Mouse (Mus musculus) gastrocnemius, adult 2 months (tissue): Measurements from ENCODE around the gene Aldh1a2. TPM values are rescaled to one million over a fixed set of nuclear protein-coding genes. Genes with fewer than 3 reads are reported as not detected.

ENCODE experiments used
- DNase-seq: peaks from one replicate; pipeline ENCODE4 v3.0.0; 2022
- H3K27ac ChIP-seq: fragments of 200-600 bp; 2 replicates; pipeline ENCODE4 v1.8.1; 2022; ENCODE audit warnings: mild to moderate bottlenecking
- H3K4me3 ChIP-seq: fragments of 200-600 bp; 2 replicates; pipeline ENCODE4 v1.8.1; 2022; ENCODE audit warnings: mild to moderate bottlenecking, moderate library complexity
- CTCF ChIP-seq: fragments of 200-600 bp; IDR thresholded peaks from 2 replicates; pipeline ENCODE4 v1.8.1; 2022; ENCODE audit warnings: antibody characterized with exemption, mild to moderate bottlenecking, moderate library complexity
- intact Hi-C: fragments of 180-260 bp; cut with DNase I; formaldehyde crosslinking; loops from one replicate; pipeline ENCODE4 v1.15.1; 2025
- total RNA-seq, 2 experiments: library from RNA; stranded (reverse); gene quantifications; 2 replicates each; pipeline ENCODE4 v1.2.3; 2021

Gene Aldh1a2
- total RNA-seq, 2 experiments from 2014 or later: 2.9 to 3.2 TPM

DNA sequence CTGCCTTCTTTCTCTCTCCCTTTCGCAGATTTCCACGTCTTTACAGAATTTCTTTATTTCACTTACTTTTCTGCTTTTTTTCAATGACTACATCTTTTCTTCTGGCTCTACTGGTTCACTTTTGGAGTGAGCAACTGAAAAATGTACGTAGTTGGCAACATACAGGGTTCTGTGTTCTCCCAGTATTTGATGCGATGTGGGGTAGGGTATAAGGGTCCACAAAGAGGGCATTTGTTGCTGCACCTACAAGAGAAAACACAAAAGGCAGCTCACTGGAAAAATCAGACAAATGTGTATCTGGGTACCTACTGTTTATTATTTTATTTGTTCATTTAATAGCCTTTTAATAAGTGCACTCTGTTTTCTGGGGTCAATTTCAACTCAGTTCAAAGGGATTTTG is 3.6 kb downstream of the Aldh1a2 start:
- DNase-seq: no peak
- TF ChIP-seq CTCF: no peak
- H3K4me3 ChIP-seq: no peak overlapping the region
- H3K27ac ChIP-seq: no peak overlapping the region
- intact Hi-C loops: loop anchor here (10.0 kb wide), 2 partner anchors 226 to 406 kb away; no protein-coding TSS in a partner anchor

DNA sequence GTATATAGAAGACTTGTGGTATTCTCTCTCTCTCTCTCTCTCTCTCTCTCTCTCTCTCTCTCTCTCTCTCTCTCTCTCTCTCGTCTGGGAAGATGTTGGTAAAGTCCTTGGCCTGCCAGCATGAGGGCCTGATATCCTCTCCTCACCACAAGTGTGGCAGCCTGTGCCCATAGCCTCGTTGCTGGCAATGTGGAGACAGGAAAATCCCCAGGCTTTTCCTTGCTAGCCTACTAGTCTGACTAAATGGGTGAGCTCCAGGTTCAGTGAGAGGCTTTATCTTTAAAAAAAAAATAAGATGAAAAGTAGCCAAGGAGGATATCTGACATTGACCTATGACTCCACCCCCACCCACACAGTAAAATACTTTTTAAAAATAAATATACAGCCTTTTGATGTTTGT is 4.8 kb downstream of the Aldh1a2 start:
- DNase-seq: no peak
- Histone ChIP-seq H3K4me3 (no peak overlapping the region), H3K27ac (no peak overlapping the region)
- intact Hi-C loops: no loop called here
- no peak for TF ChIP-seq CTCF

DNA sequence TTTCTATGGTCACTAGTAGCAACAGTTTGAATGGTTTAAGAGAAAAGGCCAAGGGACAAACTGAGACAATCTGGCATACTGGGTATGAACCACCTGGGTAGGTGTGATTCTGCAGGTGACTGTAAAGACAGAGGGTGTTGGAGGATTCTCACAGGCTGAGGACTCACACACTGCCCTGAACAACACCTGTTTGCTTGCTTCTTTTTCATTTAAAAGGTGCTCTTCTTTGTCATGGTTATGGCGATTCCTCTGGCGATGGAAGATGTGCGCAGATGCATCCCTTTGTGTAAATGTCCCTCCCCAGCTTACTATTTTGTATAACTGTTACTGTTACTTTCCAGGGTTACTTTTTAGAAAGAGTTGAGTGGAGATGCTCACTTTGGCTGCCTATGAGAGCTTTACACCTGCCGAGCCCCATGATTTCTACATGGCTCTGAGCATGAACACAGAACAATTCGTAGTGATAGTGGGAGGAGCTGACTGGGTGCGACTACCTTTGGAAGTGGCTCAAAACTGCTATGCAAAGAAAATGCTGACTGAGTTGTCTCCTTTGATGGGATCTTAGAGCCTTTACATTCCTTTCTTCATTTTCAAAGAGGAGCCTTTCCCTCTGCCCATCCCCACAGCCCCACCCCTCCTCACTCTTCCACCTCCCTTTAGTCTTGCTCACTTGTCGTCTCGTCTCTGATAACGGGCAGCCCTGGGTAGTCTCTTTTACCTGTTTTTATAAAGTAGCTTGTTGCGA is 11.8 kb downstream of the Aldh1a2 start:
- no peak for TF ChIP-seq CTCF
- Histone ChIP-seq H3K27ac (no peak overlapping the region), H3K4me3 (no peak overlapping the region)
- no peak for DNase-seq
- intact Hi-C loops: no loop called here

DNA sequence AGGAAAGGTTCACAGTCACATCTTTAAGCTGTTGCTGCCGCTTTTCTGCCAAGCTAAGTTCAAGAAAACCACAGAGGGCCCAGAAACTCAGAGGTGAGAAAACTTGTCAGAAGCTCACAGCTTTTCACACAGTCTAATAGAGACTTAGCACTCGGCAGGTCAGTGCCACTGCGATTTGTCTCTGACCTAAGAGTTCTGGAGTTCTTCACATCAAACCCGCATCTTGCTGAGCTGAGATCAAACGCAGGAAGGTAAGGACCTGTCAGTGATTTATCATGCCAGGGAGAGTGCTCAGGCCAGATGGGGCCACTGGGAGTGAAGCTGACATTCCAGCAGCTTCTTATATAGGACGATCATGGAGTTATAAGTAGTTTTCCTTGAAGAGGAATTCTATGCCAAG is 14.4 kb downstream of the Aldh1a2 start:
- no peak overlapping the region for H3K4me3 ChIP-seq
- H3K27ac ChIP-seq: no peak overlapping the region
- TF ChIP-seq CTCF: no peak
- intact Hi-C loops: no loop called here
- no peak for DNase-seq

DNA sequence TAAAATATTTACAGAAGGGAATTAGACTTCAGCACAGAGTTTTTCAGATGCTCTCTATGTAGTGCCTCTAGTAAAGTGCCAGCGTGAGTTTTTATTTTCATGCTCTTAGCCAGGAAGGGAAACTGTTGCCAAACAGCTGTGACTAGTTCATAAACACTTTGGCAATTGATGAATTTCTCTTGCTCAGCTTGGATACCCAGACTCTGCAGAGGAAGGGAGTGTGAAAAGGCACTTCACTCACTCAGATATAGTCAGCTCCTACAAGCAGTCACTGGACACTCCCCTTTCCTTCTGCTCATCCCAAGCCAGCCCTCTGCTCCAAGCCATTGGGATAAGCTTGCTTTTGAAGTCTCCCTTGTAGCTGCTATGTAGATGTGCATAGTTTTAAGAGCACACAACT is 21.0 kb downstream of the Aldh1a2 start:
- TF ChIP-seq CTCF: no peak
- Histone ChIP-seq H3K4me3 (no peak overlapping the region), H3K27ac (no peak overlapping the region)
- intact Hi-C loops: no loop called here
- no peak for DNase-seq

DNA sequence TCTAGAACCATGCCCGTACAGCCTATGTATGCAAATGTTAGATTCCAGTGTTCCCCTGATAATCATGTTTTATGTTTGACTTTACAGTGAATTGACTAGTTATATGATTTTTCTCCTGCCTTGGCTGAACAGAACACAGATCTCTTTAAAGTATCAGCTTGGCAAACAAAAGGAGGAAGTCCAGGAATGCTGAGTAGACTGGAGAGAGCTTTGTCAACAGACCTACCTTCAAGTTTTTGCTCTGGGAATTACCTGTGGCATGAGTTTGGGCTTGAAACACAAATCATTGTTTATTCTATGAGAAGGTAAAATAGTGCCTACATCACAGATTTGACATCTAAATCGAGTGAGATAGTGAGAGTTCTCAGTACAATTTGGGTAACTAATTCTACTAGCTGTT is 24.3 kb downstream of the Aldh1a2 start:
- TF ChIP-seq CTCF: no peak
- Histone ChIP-seq H3K4me3 (no peak overlapping the region), H3K27ac (no peak overlapping the region)
- intact Hi-C loops: no loop called here
- DNase-seq: no peak

DNA sequence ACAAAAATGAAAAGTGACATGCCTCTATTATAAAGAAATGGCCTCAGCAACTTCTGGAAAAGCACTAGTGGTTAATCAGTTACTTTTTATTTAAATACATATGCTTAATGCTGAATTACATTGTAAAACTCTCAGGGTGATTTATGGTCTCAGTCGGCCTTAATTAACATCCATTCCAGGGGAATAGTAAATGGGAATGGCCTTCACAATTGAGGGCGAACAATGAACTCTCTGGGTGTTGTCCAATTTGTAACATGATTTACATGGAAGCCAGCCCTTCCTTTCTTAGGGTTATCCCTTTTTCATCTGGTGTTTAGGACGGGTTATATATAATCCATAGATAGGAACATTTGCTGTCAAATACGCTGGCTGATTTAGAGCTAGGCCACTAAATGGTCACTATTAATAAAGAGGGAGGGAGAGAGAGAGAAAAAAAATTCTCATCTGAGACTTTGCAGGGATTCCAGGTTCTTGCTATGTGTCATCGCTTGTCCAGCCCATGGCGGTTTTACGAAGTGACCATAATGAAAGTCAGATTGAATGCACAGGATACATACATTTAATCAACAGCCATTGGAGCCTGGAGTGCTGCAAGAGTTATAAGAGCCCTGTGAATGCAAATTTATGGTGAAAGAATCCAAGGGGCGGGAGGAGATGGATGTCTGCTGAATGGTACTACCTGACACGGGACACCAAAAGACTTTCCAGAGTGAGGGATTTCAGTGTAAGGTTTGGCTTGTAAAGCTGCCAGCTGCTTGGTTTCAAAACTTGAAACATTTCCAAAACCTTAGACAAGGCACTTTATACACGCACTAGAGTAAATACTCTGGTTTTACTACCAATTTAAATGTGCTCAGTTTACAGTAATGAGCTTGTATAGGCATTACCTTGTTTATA is 26.2 kb downstream of the Aldh1a2 start:
- no peak for DNase-seq
- TF ChIP-seq CTCF: no peak
- intact Hi-C loops: no loop called here
- Histone ChIP-seq H3K4me3 (no peak overlapping the region), H3K27ac (no peak overlapping the region)

DNA sequence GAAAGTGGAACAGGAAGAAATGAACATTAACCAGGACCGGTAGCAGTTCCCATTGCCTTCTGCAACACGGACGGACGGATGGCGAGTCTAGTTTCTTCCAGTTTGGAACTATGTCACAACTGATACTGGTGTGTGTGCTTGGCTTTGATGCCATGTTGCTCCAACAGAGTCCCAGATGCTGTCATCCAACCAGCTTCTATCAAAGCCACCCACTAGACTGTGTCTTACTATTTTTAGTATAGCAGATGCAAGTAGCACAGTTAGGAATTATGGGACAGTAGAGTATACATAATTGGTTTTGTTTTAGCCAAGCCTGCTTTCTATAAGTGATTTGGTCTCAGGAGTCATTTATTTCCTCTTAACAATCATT is 26.8 kb downstream of the Aldh1a2 start:
- no peak for DNase-seq
- intact Hi-C loops: no loop called here
- no peak for TF ChIP-seq CTCF
- H3K4me3 ChIP-seq: no peak overlapping the region
- H3K27ac ChIP-seq: no peak overlapping the region

DNA sequence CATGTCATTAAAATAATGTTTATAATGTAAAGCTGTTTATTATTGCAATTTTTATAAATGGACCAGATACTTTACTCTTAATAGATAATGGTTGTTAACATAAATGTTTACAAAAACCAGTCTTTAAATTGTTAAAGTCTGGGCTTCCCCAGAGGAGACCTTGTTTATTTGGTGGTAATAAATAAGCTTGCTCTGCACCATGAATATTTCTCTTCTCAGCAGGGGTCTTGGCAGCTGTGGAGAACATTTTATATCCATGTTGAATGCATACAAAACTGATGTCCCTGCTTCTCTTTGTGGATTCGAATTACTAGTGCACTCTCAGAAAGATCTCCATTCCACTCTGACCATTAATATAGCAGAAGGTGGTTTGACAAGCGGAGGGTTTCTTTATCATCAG is 38.8 kb downstream of the Aldh1a2 start:
- Histone ChIP-seq H3K27ac (no peak overlapping the region), H3K4me3 (no peak overlapping the region)
- intact Hi-C loops: no loop called here
- TF ChIP-seq CTCF: no peak
- DNase-seq: no peak

DNA sequence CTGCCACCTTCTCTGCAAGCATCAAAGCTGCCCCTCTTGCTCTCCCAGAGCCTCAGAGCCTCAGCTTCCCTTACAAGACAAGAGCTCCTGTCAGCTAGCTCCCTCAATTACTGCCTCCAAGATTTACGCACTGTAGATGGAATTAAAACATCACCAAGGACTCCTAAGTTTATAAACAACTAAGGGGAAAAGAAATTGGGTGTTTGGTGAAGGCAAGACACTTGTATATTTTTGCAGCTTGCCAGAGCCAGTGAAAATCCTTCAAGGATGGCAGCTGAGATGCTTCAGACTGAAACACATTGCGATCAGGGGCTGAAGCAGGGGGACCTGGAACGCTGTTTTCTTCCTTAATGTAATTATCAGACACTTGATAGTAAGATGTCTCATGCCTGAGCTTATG is 47.1 kb downstream of the Aldh1a2 start:
- no peak overlapping the region for H3K27ac ChIP-seq
- H3K4me3 ChIP-seq: no peak overlapping the region
- TF ChIP-seq CTCF: no peak
- no peak for DNase-seq
- intact Hi-C loops: no loop called here

DNA sequence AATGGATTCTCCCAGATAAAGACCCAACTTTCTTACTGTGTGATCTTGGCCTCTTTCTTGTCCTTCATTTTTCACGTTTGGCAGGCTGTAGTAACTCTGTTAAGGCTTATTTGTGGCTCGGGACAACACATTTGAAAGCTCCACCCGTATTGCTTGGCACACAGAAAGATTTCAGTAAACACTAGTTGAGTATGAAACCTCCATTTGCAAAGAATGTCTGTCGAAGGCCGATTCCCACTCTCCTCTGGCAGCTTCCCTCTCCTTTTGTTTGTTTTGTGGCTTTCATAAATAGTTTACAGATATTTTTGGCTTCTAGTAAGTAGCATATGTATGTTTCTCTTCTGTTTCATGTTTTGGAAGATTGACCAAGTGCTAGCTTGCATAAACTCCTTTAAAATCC is 54.1 kb downstream of the Aldh1a2 start:
- no peak for TF ChIP-seq CTCF
- Histone ChIP-seq H3K4me3 (no peak overlapping the region), H3K27ac (no peak overlapping the region)
- no peak for DNase-seq
- intact Hi-C loops: no loop called here

DNA sequence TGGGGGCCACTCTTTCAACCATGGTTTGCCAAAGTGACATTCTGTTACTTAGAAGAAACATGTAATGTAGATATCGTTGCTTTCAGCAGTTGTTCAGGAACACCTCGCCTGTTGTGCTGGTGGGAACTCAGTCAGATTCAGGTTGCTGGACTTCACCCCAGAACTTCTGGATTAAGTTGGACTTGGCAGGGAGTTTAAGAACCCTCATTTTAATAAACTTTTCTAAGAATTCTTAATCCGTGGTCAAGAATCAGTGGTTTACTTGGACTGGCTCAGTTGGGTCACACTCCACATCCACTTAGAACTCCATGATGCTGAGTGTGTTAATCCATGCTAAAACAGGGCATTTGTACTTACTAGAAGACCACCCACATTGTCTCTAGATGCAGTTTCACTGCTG is 54.6 kb downstream of the Aldh1a2 start:
- intact Hi-C loops: no loop called here
- DNase-seq: no peak
- no peak overlapping the region for H3K27ac ChIP-seq
- TF ChIP-seq CTCF: no peak
- H3K4me3 ChIP-seq: no peak overlapping the region

DNA sequence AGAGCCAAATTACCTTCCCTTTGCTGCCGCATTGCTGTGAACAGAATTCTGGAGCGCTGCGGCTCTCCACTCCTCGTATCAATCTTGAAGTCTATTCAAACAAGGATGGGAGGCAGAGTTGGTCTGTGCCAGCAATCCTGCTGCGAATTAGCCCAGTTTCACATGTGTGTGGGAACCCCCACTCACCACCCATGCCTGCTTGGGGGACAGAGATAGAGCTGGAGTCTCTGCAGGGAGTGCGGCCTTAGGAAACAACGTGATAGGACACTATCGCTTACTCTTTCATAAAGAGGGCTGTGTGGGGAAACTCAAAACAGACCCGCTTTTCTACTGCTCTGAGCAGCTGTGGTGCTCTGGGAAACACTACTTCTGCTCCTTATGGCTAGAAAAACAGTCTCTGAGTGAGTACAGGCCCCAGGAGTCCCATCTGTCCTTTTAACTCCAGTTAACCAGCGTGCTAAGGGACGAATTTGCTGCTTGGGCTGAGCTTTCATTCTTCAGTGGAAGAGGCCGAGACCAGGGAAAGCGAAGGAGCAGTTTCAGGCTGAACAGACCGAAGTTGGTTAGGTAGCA is 60.6 kb downstream of the Aldh1a2 start:
- TF ChIP-seq CTCF: no peak
- no peak for DNase-seq
- H3K27ac ChIP-seq: no peak overlapping the region
- intact Hi-C loops: no loop called here
- H3K4me3 ChIP-seq: no peak overlapping the region
